Mouse (Mus musculus) left cerebral cortex, postnatal 25 days (tissue): ENCODE results near the gene Myl6b. TPM values are rescaled to one million over a fixed set of nuclear protein-coding genes. Genes with fewer than 3 reads are reported as not detected.

Experiments
- DNase-seq, 2 experiments: peaks; one replicate each; pipeline ENCODE4 v3.0.0; 2022; ENCODE audit warnings: low spot score in 2 of 2, mixed read lengths in 1 of 2
- intact Hi-C: fragments of 180-260 bp; cut with DNase I; formaldehyde crosslinking; loops from one replicate; pipeline ENCODE4 v1.15.1; 2025
- microRNA-seq, 2 experiments: library from miRNA; unstranded; fragments of <30 nt; microRNA quantifications; one replicate each; pipeline ENCODE4 v1.2.0; 2022
- total RNA-seq, 2 experiments: library from RNA; stranded (reverse); gene quantifications; 2 replicates each; pipeline ENCODE4 v1.2.3; 2021

Myl6b gene
- total RNA-seq, 2 experiments from 2014 or later: 22.9 to 24.0 TPM

- no peak for DNase-seq
- intact Hi-C loops: no loop called here
Measured at GRCm38 (mm10) chr10:128460270-128460630, 38.2 kb downstream of the Myl6b start.

GRCm38 (mm10) chr10:128459409-128460269 lies 38.8 kb downstream of the Myl6b start:
- intact Hi-C loops: loop anchor here (2.0 to 10.0 kb wide), 4 partner anchors 77 to 365 kb away; partner anchors contain the start of genes Baz2a and Coq10a
- DNase-seq: peak; percentile 39 to 47

- intact Hi-C loops: loop anchor here (1.0 to 10.0 kb wide), 5 partner anchors 50 to 364 kb away; partner anchors contain the start of genes Baz2a and Coq10a
- DNase-seq: peak; percentile 74 to 85
Measured at GRCm38 (mm10) chr10:128458719-128459408, 39.6 kb downstream of the Myl6b start, which contains the start of gene Smarcc2. Smarcc2 (plus strand) TSS chr10:128459248.

GRCm38 (mm10) chr10:128458348-128458718 lies 40.2 kb downstream of the Myl6b start:
- intact Hi-C loops: loop anchor here (1.0 to 10.0 kb wide), 5 partner anchors 49 to 364 kb away; partner anchors contain the start of genes Baz2a and Coq10a
- peak; percentile 89 to 93 for DNase-seq

GRCm38 (mm10) chr10:128457676-128458075 lies 40.8 kb downstream of the Myl6b start:
- intact Hi-C loops: loop anchor here (1.0 to 10.0 kb wide), 5 partner anchors 48 to 363 kb away; partner anchors contain the start of genes Baz2a and Coq10a
- no peak for DNase-seq

GRCm38 (mm10) chr10:128455280-128455679 lies 43.2 kb downstream of the Myl6b start:
- intact Hi-C loops: loop anchor here (5.0 to 10.0 kb wide), 2 partner anchors 88 to 360 kb away; partner anchors contain the start of genes Baz2a and Coq10a
- DNase-seq: peak; percentile 64 to 81

GRCm38 (mm10) chr10:128454471-128454870 lies 44.0 kb downstream of the Myl6b start:
- intact Hi-C loops: loop anchor here (10.0 kb wide), 1 partner anchor 360 kb away; the partner anchor contains the start of gene Baz2a
- no peak for DNase-seq

GRCm38 (mm10) chr10:128451014-128451413 lies 47.5 kb downstream of the Myl6b start:
- no peak for DNase-seq
- intact Hi-C loops: loop anchor here (10.0 kb wide), 1 partner anchor 356 kb away; the partner anchor contains the start of gene Baz2a

GRCm38 (mm10) chr10:128445407-128445806 lies 53.1 kb downstream of the Myl6b start:
- intact Hi-C loops: no loop called here
- no peak for DNase-seq

GRCm38 (mm10) chr10:128444354-128444753 lies 54.1 kb downstream of the Myl6b start:
- no peak for DNase-seq
- intact Hi-C loops: no loop called here

Small RNA genes lying within 50 kb of the gene (microRNA-seq; reads per million reads assigned to microRNA genes)
- 0 reads per million in 2 experiments for gene Mir6916
- 0.74 to 1.3 reads per million in 2 experiments for gene Mir8105

Other genes starting within 250 kb of the Myl6b start
- not detected for gene Apon, start 244.6 kb downstream of the Myl6b start, total RNA-seq
- gene Apof, start 230.0 kb downstream of the Myl6b start, total RNA-seq: not detected
- gene Stat2, start 228.1 kb downstream of the Myl6b start, total RNA-seq: 10 to 100 TPM; 27.1 to 29.6 TPM
- under 1 TPM; 0.64 to 0.69 TPM for gene Il23a, start 199.9 kb downstream of the Myl6b start, total RNA-seq
- gene Pan2, start 195.3 kb downstream of the Myl6b start, total RNA-seq: 10 to 100 TPM; 14.3 to 15.4 TPM
- 10 to 100 TPM; 64.7 to 70.5 TPM for gene Cnpy2, start 176.2 kb downstream of the Myl6b start, total RNA-seq
- 100 to 1,000 TPM; 227 to 229 TPM for gene Cs, start 161.0 kb downstream of the Myl6b start, total RNA-seq
- 10 to 100 TPM; 60.4 to 63.8 TPM for gene Coq10a, start 129.7 kb downstream of the Myl6b start, total RNA-seq
- 10 to 100 TPM; 65.1 to 68.9 TPM for gene Ankrd52, start 121.6 kb downstream of the Myl6b start, total RNA-seq
- under 1 TPM; 0.30 to 0.32 TPM for gene Slc39a5, start 97.5 kb downstream of the Myl6b start, total RNA-seq
- gene Nabp2, start 87.2 kb downstream of the Myl6b start, total RNA-seq: 10 to 100 TPM; 87.8 to 89.7 TPM
- 10 to 100 TPM; 76.7 to 78.6 TPM for gene Rnf41, start 87.0 kb downstream of the Myl6b start, total RNA-seq
- 100 to 1,000 TPM; 228 to 232 TPM for gene Smarcc2, start 39.4 kb downstream of the Myl6b start, total RNA-seq
- 100 to 1,000 TPM; 616 to 641 TPM for gene Myl6, start 4.5 kb downstream of the Myl6b start, total RNA-seq
- 1 to 10 TPM; 7.9 to 8.0 TPM for gene Esyt1, start 27.2 kb upstream of the Myl6b start, total RNA-seq
- 10 to 100 TPM; 13.2 to 13.5 TPM for gene Zc3h10, start 49.1 kb upstream of the Myl6b start, total RNA-seq
- 1,000 to 10,000 TPM; 1,545 to 1,604 TPM for gene Rpl41, start 50.6 kb upstream of the Myl6b start, total RNA-seq
- 10 to 100 TPM; 56.7 to 62.7 TPM for gene Pa2g4, start 67.3 kb upstream of the Myl6b start, total RNA-seq
- gene Erbb3, start 91.0 kb upstream of the Myl6b start, total RNA-seq: 1 to 10 TPM; 5.8 to 7.6 TPM
- 100 to 1,000 TPM; 235 to 247 TPM for gene Rps26, start 128.1 kb upstream of the Myl6b start, total RNA-seq
- 10 to 100 TPM; 17.9 to 18.9 TPM for gene Ikzf4, start 147.3 kb upstream of the Myl6b start, total RNA-seq
- 10 to 100 TPM; 10.8 to 12.3 TPM for gene Suox, start 175.4 kb upstream of the Myl6b start, total RNA-seq
- gene Rab5b, start 197.6 kb upstream of the Myl6b start, total RNA-seq: 100 to 1,000 TPM; 125 to 132 TPM
- under 1 TPM; 0.39 to 0.96 TPM for gene Pmel, start 205.5 kb upstream of the Myl6b start, total RNA-seq
- gene Cdk2, start 206.3 kb upstream of the Myl6b start, total RNA-seq: 1 to 10 TPM; 2.5 to 3.2 TPM
- 1 to 10 TPM; 5.1 to 6.3 TPM for gene Dgka, start 246.2 kb upstream of the Myl6b start, total RNA-seq
- gene Pym1, start 249.2 kb upstream of the Myl6b start, total RNA-seq: 10 to 100 TPM; 28.8 to 29.5 TPM